Mouse (Mus musculus) lung, embryonic 16.5 days (tissue): ENCODE measurements around the gene Krtap7-1. TPM values are rescaled to one million over a fixed set of nuclear protein-coding genes. Genes with fewer than 3 reads are reported as not detected.

ENCODE experiments used
- polyA plus RNA-seq: library from polyadenylated mRNA; unstranded; fragments of >200 nt; fragmentation: Nextera tagmentation; extraction: Ambion mirVana; gene quantifications from 2 replicates; pipeline ENCODE4 v1.2.1, GENCODE M21; 2015

The Krtap7-1 gene
- polyA plus RNA-seq, 1 experiment from 2014 or later, result not detected

Other genes starting within 250 kb of the Krtap7-1 start
- gene Krtap21-1, start 104.5 kb downstream of the Krtap7-1 start, polyA plus RNA-seq, result not detected in 2 replicates
- not detected in 2 replicates for gene Krtap6-2, start 88.2 kb downstream of the Krtap7-1 start, polyA plus RNA-seq
- not detected in 2 replicates for gene Krtap8-1, start 20.4 kb downstream of the Krtap7-1 start, polyA plus RNA-seq
- gene Krtap11-1, start 62.9 kb upstream of the Krtap7-1 start, polyA plus RNA-seq, result not detected in 2 replicates